Mouse (Mus musculus): Measurements from ENCODE around the gene Nemf.
A peak's percentile ranks its signal among the peaks of the same experiment; 100 is the strongest.

Gene Nemf

DNA sequence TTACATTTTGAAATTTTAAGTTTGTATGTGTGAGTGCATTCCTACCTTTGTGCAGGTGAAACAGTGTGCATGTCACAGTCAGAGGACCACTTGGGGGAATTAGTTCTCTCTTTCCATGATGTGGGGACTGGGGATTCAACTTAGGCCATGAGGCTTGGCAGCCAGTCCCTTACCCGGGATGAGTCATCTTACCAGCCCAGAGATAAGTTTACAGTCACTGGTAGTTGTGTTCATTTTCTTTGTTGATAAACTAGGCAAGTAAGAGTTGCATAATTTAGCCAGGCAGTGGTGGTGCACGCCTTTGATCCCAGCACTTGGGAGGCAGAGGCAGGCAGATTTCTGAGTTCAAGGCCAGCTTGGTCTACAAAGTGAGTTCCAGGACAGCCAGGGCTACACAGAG lies 52.9 kb downstream of the Nemf start:
- no peak for DNase-seq (ENCODE audit: low spot score)

DNA sequence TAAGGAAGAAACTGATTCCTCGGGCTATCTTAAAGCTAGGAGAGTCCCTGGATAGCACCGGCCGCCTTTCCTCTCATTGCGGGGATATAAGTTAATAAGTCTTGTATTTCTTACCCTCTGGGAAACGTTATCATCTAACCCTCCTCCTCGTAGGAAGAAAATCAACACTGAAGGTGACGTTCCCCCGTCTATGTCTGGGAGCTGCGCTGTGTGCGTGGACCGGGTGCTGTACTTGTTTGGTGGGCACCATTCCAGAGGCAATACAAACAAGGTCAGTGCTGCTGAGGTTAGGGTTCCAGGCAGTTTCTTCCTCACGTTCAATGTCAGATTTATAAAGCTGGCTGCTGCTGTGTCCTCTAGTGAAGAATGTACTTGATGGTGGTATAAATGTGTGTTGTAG lies 54.8 kb downstream of the Nemf start:
- DNase-seq (ENCODE audit: low spot score), result no peak

DNA sequence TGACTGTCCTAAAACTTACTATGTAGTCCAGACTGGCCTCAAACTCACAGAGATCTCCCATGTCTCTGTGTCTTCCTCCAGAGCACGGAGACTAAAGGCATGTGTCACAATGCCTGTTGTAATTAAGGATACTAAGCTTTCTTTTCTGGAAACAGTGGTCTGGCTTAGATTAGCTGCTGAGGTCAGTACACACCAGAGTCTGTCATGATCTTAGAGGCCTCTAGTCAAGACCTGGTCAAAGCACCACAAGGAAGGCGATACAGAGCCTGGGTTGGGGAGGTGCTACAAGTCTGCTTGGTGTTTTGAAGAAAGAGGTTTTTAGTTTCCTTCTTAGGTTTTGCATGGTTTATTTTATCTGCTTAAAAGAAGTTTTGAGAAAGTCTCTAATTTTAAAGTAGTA lies 56.6 kb downstream of the Nemf start:
- no peak for DNase-seq (ENCODE audit: low spot score)

DNA sequence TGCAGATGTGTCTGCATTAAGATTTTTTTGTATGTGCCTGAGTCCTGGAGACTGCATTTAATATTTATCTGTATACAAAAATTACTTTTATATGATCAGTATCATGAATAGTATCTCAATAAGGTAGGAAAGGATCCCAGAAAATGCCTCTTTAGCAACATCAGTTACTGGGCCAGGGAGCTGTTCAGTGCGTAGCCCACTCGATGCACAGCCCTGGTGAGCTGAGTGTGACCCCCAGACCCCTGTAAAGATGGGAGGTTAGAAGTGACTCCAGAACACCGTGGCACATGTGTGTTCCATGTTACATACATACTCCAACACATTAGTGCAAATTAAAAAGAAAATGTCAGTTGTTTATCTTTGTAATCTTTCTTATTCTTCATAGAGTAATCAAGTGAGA lies 57.1 kb downstream of the Nemf start:
- DNase-seq (ENCODE audit: low spot score), result no peak

DNA sequence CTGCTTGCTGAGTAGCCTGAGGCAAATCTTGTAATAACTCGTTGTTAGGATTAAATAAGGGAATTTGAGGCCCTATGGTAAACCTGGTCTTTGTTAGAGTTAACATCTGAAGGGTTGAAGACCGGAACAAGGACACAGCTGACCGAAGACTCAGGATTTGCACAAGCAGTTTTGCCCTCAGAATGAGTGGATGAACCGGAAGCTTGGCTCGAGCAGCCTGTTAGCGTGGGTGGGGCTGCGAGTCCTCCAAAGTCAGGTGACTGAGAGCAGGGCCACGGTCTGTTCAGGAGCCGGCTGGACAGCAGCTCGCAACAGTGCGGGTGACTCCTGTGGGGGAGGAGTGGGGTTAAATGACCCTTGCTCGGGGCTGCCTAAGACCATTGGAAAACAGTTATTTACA lies 57.7 kb downstream of the Nemf start:
- DNase-seq (ENCODE audit: low spot score), result peak; percentile 10

DNA sequence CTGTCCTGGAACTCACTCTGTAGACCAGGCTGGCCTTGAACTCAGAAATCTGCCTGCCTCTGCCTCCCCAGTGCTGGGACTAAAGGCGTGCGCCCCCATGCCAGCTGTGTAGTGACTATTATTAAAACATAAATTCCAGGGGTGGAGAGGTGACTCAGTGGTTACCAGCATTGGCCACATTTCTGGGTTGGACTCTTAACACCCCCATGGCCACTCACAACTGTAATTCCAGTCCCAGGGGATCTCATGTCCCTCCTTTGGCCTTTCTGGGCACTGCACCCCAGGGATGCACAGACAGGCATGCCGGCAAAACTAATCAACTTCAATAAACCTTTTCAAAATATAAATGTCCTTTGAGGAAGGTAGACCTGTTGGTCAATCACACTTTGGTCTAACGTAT lies 58.7 kb downstream of the Nemf start:
- DNase-seq (ENCODE audit: low spot score), result no peak

DNA sequence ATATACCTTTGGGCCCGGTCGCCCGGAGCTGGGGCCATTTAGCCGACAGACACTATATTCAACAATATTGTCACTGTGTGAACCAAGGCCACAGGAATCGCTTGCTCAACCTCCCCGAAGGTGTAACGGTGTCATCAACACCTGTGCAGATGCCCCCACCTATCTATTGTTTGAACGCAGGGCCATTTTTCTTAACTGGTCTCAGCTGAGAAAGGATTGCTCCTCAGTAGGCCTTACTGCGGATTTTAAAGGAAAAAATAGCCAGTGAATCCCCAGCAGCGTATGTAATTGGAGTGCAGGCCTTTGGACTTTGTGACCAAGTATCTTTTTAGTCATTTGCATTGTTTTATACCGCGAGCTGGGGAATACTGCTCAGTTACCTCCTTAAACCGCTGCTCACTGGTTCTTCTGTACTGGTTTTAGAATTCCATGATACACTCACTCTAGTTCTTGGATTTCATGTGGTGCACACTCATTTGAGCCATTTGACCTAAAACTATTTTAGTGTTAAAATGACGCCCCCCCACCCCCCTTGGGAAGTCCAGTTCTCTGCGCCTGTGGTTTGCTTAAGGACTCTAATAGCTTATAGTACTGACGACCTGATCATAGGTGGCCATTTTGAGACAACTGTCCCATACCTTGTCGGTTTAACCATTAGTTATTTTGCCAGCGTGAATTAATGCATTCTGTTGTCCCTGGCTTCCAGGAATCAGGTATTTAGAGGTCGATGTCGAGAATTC lies 59.4 kb downstream of the Nemf start:
- DNase-seq (ENCODE audit: low spot score), result no peak

DNA sequence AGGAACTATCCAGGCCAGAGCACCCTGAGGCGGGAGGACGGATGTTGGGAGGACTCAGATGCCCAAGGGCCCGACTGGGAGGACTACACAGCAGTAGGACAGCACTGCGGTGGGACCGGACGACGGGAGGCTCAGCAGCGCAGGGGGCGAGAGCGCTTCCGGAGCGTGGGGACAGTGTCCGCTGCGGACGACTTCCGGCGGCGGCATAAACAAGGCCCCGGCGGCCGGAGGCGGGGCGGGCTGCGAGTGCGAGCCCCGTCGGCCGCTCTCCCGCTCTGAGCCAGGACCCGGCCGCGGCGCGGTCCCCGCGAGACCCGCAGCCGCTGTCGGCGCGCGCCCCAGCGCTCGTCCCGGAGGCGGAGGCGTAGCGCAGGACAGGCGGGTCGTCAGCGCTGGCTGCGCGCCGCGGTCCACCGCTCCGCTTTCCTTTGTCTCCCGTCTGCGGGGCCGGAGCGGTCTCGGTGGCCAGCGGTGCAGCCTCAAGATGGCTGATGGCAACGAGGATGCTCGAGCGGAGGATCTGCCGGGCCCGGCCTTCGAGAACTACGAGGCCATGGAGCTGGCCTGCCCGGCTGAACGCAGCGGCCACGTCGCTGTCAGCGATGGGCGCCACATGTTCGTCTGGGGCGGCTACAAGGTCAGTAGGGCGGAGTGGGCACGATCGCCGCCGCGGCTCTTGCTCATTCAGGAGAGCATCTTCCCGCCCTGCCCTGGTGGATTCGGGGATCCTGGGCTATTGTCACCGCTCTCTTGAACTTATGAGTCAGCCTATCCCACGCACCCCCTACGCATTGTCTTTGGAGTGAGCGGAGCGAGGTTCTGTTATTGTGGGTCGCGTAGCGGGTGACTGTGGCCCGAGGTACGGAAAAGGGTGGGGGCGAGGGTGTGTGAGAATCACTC lies 60.2 kb downstream of the Nemf start, which contains the start of gene Klhdc2:
Klhdc2 (plus strand) TSS at position 171 of the 900 bp plus-strand sequence.
- DNase-seq (ENCODE audit: low spot score), result peak; percentile 68

DNA sequence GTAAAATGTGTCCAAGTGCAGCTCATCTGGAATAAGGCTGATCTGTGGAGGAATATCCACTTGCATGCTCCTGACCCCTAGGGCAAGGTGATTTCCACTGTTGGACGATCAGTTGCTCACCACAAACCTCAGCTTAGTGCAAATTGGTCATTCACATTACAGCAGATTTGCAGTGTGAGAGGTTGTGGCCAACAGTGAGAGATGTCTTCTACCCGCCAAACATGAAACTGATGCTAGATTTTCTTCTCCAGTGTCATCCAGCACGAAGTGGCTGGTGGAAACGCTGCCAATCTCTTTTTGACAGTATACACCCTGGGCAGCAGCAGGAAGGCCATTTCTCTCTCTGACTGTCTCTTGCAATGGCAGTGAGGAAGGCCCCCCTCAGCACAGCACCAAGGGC lies 61.3 kb downstream of the Nemf start:
- no peak for DNase-seq (ENCODE audit: low spot score)

DNA sequence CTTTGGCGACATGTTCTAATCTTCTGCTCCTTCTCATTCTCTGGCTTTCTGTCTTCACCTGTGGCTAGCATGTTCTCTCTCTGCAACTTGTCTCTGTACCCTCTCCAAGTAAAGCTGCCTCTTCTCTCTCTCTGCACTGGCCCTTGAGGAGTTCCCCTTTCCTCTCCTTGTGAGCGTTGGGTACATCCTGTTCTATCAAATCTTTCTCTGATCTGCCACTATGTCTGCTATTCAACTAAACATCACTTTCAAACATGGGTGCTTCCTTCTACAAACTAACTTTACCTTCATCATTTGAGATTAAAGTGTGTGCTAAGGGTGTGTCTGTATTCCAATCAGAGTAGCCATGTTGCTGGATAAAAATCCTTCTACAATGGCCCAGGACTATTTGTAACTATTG lies 62.0 kb downstream of the Nemf start:
- DNase-seq (ENCODE audit: low spot score), result no peak

DNA sequence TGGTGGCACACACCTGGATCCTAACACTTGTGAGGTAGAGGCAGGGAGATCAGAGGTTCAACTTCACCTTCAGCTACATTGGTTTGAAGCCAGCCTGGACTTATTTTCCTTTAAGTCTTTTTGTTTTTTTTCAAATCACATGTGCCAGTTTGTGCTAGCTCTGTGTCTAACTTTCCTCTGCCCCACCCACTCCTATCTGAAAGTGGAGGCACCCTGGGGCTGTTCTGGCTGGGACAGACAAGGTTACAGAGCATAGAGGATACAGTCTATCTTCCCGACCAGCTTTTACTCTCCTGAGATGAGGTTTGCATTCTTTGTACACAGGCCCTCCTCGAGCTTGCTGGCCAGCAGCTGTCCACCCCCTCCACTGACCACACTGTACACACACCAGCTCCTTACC lies 63.1 kb downstream of the Nemf start:
- no peak for DNase-seq (ENCODE audit: low spot score)

DNA sequence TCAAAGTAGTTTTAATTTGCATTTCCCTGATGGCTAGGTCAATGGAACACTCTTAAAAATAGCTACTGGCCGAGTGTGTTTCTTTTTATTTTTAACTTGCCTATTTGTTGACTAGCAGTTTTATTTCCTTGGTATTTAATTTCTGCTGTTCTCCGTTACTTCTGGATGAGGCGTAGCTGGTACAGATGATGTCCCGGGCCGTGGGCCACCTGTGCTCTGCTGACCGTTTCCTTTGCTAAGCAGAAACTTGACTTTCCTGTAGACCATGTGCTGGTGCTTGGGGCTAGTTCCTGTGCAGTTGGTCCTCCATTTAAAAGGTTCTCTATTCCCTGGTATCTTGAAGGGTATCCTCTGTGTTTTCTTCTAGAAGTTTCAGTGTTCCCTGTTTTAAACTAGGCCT lies 64.6 kb downstream of the Nemf start:
- DNase-seq (ENCODE audit: low spot score), result no peak

DNA sequence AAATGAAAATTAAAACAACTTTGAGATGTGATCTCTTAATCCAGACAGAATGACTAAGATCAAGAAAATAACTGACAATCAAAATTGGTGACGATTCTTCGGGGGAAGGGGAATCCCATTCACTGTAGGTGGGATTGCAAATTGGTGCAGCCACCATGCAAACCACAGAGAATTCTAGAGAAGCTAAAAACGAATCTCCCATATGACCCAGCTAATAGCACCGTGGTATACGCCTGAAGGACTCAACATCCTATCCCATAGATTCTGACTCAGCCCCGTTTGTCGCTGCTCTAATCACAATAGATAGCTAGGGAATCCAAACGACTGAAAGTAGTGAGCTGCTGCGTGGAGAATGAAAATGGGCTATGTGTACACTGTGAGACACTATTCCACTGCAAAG lies 68.3 kb downstream of the Nemf start:
- DNase-seq (ENCODE audit: low spot score), result no peak

DNA sequence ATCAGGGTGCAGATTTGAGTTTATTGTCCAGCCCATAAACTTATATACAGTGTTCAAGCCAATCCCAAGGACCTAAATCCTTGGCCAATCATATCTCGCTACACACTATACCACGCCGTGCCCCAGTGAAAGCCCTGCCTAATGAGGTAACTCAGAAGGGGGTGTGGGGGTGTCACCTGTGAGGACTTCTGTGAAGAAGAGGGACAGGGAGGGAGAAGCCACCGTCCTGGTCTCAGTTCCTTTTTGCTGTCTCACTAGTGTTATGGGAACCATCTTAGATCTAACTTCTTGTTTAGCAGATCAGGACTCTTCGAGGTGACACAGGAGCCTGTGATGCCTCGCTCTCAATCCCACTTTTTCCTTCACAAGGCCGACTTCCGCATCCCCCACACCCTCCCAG lies 69.4 kb downstream of the Nemf start:
- no peak for DNase-seq (ENCODE audit: low spot score)

DNA sequence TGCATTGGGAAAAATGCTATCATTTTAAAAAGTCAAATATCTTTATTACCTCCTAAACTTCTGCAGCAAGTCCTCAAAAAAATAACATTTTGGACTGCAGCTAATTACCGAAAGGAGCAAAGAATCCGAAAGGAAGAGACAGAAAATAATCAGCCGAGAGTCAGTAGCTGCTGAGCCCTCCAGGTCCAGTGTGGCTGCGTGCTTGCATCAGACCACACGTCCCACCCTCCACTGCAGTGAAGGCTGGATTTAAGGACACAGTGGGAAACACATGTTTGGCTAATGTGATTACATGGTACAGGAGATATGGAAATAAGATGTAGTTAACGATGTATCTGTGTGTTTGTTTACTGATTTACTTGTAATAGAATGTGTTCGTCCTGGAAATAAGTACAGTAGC lies 73.8 kb downstream of the Nemf start:
- no peak for DNase-seq (ENCODE audit: low spot score)

DNA sequence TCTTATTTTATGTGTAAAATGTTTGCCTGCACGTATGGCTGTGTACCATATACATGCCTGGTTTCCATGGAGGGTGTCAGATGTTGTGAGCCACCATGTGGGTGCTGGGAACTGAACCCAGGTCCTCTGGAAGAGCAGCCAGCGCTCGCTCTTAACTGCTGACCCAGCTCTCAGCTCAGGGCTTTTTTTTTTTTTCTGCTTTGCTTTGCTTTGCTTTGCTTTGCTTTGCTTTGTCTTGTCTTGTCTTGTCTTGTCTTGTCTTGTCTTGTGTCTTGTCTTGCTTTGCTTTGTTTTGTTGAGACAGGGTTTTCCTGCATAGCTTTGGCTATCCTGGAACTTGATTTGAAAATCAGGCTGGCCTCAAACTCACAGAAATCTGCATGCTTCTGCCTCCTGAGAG lies 76.0 kb downstream of the Nemf start:
- no peak for DNase-seq (ENCODE audit: low spot score)

DNA sequence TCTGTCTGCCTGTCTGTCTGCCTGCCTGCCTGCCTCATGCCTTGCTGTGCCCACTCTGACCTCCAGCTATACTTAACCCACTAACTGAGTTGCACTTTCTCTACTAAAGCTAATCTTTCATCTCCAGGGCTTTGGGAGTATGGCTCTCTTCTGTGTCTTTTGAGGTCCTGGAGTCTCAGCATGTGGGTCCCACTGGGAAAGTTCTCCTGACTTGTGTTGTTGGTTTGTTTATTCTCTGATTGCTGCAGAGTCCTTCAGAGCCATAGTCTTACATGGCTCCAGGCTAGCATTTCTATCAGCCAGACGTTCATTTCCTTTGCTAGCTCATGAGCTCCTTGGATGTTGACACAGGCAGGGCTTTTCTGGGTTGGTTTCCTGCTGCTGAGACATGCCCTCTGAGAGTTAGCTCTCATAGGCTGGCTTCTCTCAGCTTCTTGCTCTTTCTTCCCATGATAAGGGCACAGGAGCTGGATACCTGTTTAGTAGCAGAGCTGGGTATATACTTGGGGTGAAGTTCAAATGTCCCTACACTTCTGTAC lies 77.0 kb downstream of the Nemf start:
- DNase-seq (ENCODE audit: low spot score), result no peak

DNA sequence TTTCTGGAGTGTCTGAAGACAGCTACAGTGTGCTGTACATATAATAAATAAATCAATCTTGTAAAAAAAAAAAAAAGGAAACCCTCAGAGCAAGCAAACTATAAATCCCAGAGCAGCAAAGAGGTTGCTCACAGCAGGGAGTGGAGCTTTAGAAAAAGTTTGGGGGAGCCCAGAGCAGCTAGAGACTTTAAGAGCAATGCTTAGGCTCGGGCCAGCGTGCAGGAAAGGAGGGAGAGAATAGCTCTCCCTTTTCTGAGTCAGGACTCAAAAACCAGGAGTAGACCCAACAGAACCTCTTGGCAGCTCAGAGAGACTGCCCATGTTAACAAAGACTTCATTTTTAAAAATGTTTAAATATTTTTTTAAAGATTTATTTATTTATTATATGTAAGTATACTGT lies 88.0 kb downstream of the Nemf start:
- no peak for DNase-seq (ENCODE audit: low spot score)

DNA sequence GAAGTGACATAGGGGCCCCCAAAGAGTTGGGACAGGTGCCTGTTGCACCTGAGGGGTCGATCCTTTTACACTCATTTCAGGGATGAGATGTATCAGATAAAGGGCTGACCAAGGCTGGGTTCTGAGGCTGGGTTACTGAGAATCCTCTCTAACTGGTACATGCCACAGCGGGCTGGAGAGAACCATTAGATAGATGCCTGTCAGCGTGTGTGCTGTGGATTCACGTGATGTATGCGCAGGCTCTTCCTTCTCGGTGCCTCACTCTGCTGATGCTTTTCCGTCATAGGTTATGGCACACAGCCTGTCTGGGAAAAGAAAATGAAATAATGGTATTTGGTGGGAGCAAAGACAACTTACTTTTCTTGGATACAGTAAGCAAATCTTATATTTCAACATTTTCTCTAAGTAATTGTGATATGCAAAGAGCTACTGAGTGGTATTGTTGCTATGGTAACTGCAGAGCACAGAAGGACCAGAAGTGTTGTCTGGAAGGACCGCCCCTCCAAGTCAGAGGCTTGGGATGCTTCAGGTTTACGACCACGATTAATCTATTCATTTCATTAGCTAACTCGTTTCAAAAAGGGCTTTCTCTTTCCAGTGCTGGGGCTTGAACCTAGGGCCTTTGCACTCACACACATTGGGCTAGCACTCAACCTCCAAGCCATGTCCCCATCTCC lies 88.9 kb downstream of the Nemf start:
- no peak for DNase-seq (ENCODE audit: low spot score)

DNA sequence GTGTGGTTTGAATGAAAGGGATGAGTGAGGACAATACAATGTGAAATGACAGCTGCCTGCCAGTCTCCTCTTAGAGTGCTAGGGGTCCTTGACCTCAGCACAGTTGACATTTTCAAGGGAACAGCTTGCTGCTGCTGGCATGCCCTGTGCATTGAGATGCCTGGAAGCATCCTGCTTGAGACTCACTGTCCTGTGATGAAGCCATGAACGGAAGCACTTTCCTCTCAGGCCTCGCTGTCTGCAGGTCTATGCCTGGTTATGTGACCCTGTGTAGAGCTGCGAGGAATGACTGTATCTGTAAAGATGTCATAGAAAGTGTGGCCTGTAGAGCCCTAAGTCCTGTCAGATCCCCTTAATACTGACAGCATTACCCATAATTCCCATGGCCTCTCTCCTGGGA lies 91.9 kb downstream of the Nemf start:
- DNase-seq (ENCODE audit: low spot score), result no peak

DNA sequence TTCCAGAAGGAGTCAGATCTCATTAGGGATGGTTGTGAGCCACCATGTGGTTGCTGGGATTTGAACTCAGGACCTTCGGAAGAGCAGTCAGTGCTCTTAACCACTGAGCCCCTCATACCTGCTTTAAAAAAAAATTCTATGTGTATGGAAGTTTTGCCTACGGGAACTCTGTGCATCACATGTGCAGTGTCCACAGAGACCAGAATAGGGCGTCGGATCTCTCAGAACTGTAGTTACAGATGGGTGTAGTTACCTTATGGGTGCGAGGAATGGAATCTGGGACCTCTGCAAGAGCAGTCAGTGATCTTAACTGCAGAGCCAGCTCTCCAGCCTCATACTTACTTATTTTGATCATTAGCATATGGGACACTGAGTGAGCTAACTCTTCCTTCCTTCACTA lies 94.7 kb downstream of the Nemf start:
- no peak for DNase-seq (ENCODE audit: low spot score)
